Mouse (Mus musculus) regulatory T cell (primary cell): Measurements from ENCODE around the gene Mak.

Source experiments
- in situ Hi-C: fragments of 300-600 bp; cut with MboI, MseI; formaldehyde crosslinking; loops from one replicate; pipeline ENCODE4 v1.15.1; 2025; ENCODE audit warnings: high pct_unique_total_duplicates

Mak gene

DNA sequence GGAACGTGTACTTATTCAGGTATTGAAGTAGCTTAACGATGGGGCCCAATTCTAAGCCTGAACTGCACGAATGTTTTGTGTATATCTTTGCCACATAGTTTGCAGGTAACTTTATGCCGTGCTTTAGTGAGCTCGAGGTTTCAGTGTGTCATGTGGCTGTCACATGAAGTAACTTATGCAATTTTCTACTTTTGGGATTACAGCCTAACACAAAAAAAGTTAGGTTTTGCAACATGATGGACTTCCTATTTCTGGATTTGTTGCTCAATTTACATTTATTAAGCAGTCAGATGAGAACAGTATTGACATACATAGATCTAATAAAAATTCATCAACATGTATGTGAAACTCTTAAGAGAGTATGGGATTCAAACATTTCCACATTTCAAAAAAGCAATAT is 5.7 kb downstream of the Mak start:
- in situ Hi-C loops = no loop called here

DNA sequence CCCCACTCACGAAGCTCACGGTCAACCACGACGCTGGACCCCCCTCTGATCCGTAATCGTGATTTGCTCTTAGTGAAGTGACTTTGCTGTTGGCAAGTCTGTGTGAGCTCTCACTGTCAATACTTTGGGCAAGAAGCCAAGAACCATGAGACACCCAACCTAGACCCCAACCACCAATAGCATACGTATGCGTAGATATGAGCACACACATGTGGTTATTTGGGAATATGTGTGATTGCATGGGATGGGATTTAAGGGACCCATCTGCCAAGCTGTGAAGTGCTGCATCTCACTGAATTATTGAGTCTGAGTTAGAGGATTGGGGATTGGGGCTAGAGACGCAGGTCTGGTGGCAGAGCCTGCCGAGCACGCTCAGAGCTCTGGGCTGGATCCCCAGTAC is 7.9 kb downstream of the Mak start:
- in situ Hi-C loops = no loop called here

GRCm38 (mm10) chr13:41067618-41068017 is 11.9 kb downstream of the Mak start:
- in situ Hi-C loops = no loop called here

DNA sequence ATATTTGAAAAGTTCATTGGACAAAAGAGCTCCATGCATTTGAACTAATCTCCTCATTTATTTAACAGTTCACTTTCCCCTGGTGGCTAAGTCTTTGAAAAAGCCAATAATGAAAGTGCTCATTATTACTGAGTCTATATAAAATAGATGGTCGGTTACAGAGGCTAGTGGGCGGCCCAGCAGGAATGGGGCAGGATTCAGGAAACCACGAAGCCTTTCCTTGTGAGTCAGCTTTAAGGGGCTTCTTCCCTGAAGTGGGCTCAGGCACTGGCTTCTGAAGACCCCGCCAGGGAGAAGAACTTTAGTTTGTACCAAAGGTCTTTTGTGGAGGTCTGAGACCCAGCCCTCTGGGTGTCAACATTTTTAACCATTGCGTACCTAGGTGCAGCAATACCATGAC is 27.5 kb downstream of the Mak start:
- in situ Hi-C loops = no loop called here

DNA sequence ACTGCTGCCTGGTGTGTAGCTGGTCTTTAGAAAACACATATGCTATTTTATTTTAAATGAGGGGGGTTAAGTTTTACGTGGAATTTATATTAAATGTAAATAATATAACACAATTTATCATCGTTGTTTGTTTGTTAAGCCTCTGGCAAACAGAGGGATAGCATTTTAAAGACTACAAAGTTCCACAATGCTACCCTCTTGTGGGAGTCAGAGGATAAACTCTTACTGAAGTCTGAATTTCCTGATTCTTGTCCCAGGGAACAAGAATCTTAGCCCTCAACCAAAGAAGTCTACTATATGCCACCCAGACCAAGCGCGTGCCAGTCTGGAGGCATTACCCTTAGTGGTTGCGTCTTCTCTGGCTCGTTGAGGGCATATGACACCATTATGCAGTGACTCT is 32.2 kb downstream of the Mak start:
- in situ Hi-C loops = no loop called here

DNA sequence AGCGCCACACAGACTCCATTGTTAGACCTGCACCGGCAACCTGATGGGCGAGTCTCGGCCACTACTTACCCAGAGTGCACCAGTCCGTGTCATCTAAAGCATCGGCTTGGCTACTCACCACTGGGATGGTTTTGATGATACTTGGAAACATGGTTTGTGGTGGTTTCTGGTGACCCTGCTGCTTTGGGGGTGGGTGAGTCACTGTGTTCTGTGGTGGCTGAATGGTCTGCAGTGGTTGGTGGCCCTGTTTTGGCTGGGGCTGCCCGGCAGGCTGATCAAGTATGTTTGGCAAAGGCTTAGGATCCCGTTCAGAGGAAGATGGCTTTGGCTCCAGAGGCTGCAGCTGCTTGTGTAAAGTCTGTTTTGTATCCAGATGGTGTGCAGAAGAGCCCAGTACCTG is 33.6 kb downstream of the Mak start:
- in situ Hi-C loops = no loop called here

DNA sequence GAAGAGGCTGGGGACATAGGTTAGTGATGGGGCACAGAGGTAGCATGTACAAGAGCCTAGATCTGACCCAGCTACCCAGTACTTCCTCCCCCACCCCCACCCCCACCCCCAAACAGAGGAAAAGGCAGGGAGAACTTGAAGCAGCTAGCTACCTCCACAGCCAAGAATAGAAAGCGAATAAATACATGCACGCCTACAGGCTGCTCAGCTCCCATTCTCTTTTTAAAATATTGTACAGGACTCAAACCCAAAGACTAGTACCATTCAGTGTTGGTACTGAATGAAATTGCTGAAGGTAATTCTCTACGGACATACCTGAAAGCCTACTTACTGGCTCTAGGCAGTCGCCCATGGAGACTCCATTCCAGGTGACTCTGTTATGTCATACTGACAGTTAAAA is 37.0 kb downstream of the Mak start:
- in situ Hi-C loops = no loop called here

GRCm38 (mm10) chr13:41030098-41030497 is 49.4 kb downstream of the Mak start:
- in situ Hi-C loops = no loop called here

GRCm38 (mm10) chr13:41022099-41022498 is 57.4 kb downstream of the Mak start:
- in situ Hi-C loops = no loop called here

- in situ Hi-C loops = no loop called here
Measured at GRCm38 (mm10) chr13:41021607-41022006, 57.9 kb downstream of the Mak start.

DNA sequence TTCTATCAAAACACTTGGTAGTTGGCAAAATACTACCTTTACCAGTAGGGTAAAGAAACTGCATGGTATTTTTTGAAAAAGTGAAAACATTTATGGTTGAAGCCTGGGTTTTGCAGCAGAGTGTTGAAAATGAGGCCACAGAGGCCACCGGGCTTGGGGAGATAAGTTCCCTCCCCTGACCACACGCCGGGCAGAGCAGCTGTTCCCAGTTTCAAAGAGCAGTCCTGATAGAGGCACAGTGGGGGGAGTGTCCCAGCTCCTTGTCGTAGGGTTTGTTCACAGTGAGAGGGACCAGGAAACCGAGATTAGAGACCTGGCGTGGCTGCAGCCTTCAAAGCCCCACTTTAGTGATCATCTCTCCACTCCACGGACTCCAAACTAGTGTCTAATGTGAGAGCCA is 59.0 kb downstream of the Mak start:
- in situ Hi-C loops = no loop called here

DNA sequence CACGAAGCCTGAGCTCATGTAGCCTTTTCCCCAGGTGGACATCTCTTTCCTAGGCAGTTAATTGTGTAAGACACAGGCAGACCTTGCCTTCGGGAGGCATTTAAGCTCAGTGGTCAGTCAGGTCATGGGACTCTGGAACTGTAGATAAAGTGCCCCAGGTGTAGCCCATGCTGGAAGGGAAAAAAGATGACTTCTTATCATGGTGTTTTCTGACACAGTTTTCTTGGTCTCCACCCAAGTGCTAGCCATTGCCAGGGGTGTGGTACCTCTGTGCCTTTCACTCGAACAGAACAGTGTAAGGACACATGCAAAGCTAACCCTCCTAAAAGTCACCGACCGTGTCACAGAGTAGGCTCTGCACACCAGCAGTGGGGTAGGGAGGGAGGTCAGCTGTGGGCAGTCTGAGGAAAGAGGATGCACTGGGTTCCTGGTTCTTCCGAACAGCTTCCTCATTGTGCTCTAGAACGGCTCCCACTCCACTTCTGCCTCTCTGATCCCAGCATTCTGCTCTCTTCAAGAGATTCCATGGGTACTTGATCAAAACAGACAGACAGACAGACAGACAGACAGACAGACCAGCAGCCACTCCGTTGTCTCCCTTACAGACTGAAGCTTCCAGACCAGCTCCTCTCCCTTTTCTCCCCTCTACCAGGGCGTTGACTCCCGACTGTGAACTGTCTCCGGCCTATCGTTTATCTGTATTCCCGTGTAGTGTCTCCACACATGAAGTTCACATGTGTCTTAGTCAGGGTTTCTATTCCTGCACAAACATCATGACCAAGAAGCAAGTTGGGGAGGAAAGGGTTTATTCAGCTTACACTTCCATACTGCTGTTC is 60.5 kb downstream of the Mak start:
- in situ Hi-C loops = loop anchor here (5.0 kb wide), 1 partner anchor 228 kb away; the partner anchor contains the start of gene Smim13

GRCm38 (mm10) chr13:41018236-41018635 is 61.3 kb downstream of the Mak start:
- in situ Hi-C loops = loop anchor here (5.0 kb wide), 1 partner anchor 229 kb away; the partner anchor contains the start of gene Smim13

DNA sequence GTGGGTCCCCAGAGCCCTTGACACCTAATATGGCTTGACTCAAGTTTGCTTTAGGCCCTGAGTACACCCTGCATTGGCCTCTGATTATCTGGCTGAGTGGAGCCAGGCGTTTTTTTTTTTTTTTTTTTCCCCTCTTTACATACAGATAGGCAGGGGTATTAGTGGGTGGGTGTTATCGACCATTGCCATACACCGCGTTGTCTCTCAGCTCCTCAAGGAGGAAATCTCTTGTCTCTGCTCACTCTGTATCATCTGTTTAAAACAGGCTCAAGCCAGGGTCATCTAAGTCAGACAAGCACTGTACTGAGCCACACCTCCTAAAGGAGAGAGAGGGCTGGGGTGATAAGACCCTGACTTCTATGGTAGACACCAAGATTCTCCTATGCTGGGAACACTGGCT is 61.7 kb downstream of the Mak start:
- in situ Hi-C loops = loop anchor here (5.0 kb wide), 1 partner anchor 229 kb away; the partner anchor contains the start of gene Smim13

DNA sequence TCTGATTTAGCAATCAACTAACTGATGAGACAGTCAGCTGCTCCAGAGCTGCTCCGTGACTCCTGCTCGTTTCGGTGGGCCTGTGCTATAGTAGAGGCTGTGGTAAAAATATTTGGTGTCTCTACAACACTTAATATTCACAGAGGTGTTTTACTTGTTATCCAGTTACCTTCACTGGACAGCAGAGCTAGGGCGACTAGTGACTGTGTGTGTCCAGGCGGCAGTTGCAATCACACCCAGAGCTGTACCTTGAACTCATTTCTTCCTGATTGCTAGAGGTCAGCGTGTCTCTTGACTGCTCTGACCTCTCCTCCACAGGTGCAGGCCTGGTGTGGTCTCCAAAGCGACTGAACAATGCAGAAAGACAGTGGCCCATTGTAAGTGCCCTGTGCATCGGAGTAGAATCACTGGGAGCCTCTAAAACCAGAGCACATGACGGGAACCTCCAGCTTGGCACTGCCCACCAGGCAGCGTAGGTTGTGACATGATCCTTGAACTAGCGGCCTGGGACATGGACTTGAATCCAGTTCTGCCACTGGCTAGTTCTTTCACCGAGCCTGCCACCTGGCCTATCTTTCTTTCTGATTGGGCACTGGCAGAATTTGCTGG is 62.6 kb downstream of the Mak start:
- in situ Hi-C loops = loop anchor here (5.0 kb wide), 1 partner anchor 230 kb away; the partner anchor contains the start of gene Smim13

GRCm38 (mm10) chr13:41015829-41016634 is 63.5 kb downstream of the Mak start, which contains the start of gene Tmem14c:
Tmem14c (plus strand) TSS chr13:41016292.
- in situ Hi-C loops = loop anchor here (5.0 kb wide), 1 partner anchor 231 kb away; the partner anchor contains the start of gene Smim13

- in situ Hi-C loops = loop anchor here (10.0 kb wide), 3 partner anchors 284 to 1036 kb away; partner anchors contain the start of gene Tmem170b
Measured at GRCm38 (mm10) chr13:41008946-41009345, 70.6 kb downstream of the Mak start.

DNA sequence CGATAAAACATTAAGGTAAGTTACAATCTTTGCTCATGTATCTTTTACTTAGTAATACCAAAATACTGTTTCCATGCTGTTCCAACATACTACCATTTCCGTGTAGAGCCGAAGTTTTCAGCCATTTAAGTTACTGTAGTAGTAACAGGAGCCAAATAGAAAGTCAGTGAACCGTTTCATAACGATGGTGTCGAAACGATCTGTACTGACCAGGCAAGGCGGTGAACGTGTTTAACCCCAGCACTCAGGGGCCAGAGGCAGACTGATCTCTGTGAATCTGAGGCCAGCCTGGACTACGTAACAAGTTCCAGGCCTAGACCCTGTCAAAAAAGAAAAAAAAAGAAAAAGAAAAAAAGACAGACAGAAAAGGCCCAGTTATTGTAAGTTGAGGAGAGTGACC is 71.2 kb downstream of the Mak start:
- in situ Hi-C loops = loop anchor here (10.0 kb wide), 3 partner anchors 283 to 1037 kb away; partner anchors contain the start of gene Tmem170b

GRCm38 (mm10) chr13:41006244-41006643 is 73.3 kb downstream of the Mak start:
- in situ Hi-C loops = loop anchor here (10.0 kb wide), 3 partner anchors 281 to 1039 kb away; partner anchors contain the start of gene Tmem170b

GRCm38 (mm10) chr13:41002001-41002400 is 77.5 kb downstream of the Mak start:
- in situ Hi-C loops = loop anchor here (10.0 kb wide), 3 partner anchors 277 to 1043 kb away; partner anchors contain the start of gene Tmem170b

GRCm38 (mm10) chr13:41000926-41001639 is 78.4 kb downstream of the Mak start, which contains the start of gene Pak1ip1:
Pak1ip1 (plus strand) TSS chr13:41001023.
- in situ Hi-C loops = loop anchor here (10.0 kb wide), 3 partner anchors 276 to 1044 kb away; partner anchors contain the start of gene Tmem170b
